Mouse (Mus musculus): Measurements from ENCODE around the gene Nsdhl.

Gene Nsdhl

DNA sequence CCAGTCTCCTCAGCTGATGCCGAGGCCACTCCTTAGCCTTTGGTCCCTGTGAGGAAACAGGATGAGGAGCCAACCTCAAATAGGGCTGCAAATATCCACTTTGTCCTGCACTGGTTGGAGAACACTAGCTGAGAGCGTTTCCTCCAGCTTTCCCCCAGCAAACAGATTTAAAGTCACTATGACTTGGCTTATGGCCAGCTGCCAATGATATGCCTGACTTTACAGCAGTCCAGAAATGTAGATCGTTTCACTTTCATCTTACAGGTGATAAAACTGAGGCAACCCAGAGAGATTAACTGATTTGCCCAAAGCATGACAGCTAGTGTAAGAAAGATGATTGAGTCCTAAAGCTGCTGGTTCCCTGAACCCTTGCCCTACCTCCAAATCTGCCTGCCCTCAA is 77.2 kb downstream of the Nsdhl start:
- no peak for DNase-seq (ENCODE audit: extremely low spot score, low spot score)

- DNase-seq (ENCODE audit: extremely low spot score, low spot score): no peak
These were observed 84.8 kb downstream of the Nsdhl start for GRCm38 (mm10) chrX:73003110-73003509.

DNA sequence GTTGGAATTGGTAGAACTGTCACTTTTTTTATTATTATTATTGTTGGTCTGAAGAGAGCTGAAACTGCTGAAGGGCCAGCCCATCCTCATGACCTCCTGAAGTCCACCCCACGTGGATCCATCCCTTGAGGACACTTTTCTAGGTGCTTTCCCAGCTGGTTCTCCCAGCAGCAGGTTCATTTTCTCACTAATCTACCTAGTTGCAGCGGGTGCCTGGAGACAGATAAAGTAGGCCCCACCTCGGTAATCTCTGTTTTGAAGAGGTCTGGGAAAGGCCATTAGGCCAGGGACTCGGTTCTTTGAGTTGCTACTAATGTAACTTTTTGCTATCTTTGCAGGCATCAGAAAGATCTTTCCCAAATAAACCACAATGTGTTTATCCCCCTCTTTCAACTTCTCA is 87.3 kb downstream of the Nsdhl start:
- DNase-seq (ENCODE audit: extremely low spot score, low spot score): no peak

DNA sequence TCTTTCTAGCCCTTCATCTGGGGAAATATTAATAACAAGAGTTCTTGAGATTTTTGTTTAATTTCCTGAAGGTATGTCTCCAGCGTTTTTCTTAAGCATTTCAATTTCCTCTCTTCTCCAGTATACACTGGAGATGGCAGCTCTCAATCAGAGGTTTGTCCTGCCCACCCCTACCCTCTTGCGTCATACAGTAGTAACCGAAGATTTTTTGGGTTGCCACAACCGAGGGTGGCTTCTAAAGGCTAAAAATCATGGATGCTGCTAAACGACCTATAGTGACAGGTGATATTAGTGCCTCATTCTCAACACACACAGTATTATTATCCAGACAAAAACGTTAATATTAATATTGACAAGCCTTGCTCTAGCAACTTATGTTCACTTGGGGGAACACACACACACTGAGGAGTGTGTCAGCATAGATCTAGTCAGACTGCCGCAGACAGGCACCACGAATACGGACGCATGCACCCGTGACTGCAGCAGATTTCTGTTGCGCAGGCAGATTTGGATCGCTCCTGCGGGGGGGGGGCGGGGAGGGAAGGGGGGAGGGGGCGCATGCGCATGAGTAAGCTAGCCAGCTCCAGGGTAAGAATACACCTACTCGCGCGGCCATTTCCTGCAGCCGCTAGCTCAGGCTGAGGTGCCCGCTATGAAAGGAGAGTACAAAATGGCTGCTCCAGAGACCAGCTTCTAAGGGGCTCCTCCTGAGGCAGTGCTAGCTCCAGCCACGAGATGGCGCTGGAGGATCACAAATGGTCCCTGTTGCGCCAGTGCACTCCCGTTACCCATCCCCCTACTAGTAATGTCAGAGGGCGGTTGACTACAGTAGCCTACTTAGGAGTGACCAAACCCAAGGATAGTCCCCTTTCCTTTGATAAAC is 89.5 kb downstream of the Nsdhl start:
- peak; percentile 89 for DNase-seq (ENCODE audit: extremely low spot score, low spot score)

Measured in neural tube, embryonic 10.5 days (tissue).